Comparison of ENCODE assay signal across 16 mouse cellular contexts in the genomic region with DNA sequence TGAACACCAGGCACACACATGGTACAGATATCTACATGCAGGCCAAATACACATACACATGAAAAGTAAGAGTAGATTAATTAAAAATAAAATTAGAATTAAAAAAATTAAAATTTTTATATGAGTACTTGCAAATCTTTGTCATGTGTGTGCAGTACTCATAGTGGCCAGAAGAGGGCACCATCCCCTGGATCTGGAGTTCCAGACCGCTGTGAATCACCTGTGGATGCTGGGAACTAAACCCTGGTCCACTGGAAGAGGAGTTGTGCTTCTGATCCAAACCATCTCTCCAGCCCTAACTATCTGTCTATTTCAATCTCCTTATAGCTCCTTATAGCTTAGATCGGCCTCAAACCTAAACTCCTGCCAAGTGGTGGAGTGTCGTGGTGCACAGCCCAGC. TPM values are rescaled to one million over a fixed set of nuclear protein-coding genes. Genes with fewer than 3 reads are reported as not detected.
A peak's percentile ranks its signal among the peaks of the same experiment; 100 is the strongest.
DNase-seq lines count a peak whose midpoint lies in the region; TF ChIP-seq lines count a peak whose summit lies in the region.
"Had no signal": no experiment of that assay in that cellular context is flagged by ENCODE, and none has a peak within 500 bp of the region (broad histone marks: within the 10 kb centered on the region; RNA-seq: fewer than 3 reads in every experiment).

No protein-coding gene starts in this region.

- WGBS in kidney, adult 2 months: 93% methylated on average over 3 of the region's 3 CpGs
- WGBS in thymus, adult 2 months: over 99% methylated on average over 3 of the region's 3 CpGs
- 96% methylated on average over 3 of the region's 3 CpGs for WGBS in bone marrow, adult 2 months

- no peak for TF ChIP-seq POLR2A in kidney, adult 2 months (IDR thresholded peaks at IDR 0.05; ENCODE audit: low read depth, low read length)
- no peak for TF ChIP-seq POLR2A in thymus, adult 2 months (IDR thresholded peaks at IDR 0.05; ENCODE audit: control insufficient read depth, extremely low read depth, insufficient read depth, low read length, poor library complexity)
- no peak for TF ChIP-seq POLR2A in bone marrow, adult 2 months (IDR thresholded peaks at IDR 0.05; ENCODE audit: borderline replicate concordance, control insufficient read depth, low read depth, low read length)

- no peaks in the 10 kb centered on the region for H3K27me3 ChIP-seq in kidney, adult 2 months (replicated peaks; ENCODE audit: control insufficient read depth, insufficient read depth, low read length)
- no peaks in the 10 kb centered on the region for H3K27me3 ChIP-seq in thymus, adult 2 months (ENCODE audit: control insufficient read depth, insufficient read depth, low read length)
- H3K27me3 ChIP-seq: embryonic facial prominence, embryonic 12.5 days; midbrain, embryonic 12.5 days; Patski had no signal

- no peak overlapping the region for H3K4me3 ChIP-seq in kidney, adult 2 months (ENCODE audit: insufficient read depth, low read depth, low read length)
- H3K4me3 ChIP-seq in thymus, adult 2 months (ENCODE audit: control insufficient read depth, insufficient read depth, low read length): no peak overlapping the region
- H3K4me3 ChIP-seq in bone marrow, adult 2 months (replicated peaks; ENCODE audit: control insufficient read depth, low read depth, low read length): no peak overlapping the region
- H3K4me3 ChIP-seq: embryonic facial prominence, embryonic 12.5 days; midbrain, embryonic 12.5 days had no signal

- H3K4me1 ChIP-seq in kidney, adult 2 months (ENCODE audit: control insufficient read depth, insufficient read depth, low read length): no peaks in the 10 kb centered on the region
- no peaks in the 10 kb centered on the region for H3K4me1 ChIP-seq in thymus, adult 2 months (replicated peaks; ENCODE audit: control insufficient read depth, insufficient read depth, low read length)
- H3K4me1 ChIP-seq in bone marrow, adult 2 months (ENCODE audit: control insufficient read depth, insufficient read depth, low read length): no peaks in the 10 kb centered on the region

- DNase-seq in kidney, adult 2 months: no peak
- DNase-seq in kidney, postnatal 4 days: no peak
- DNase-seq in thymus, adult 2 months: no peak
- no peak for DNase-seq in thymus, adult 18-20 months
- no peak for DNase-seq in right cerebral cortex, postnatal 14 days
- no peak for DNase-seq in adrenal gland, postnatal 14 days
- no peak for DNase-seq in left cerebral cortex, adult 11 months (ENCODE audit: low spot score)
- DNase-seq: adrenal gland, postnatal 36 days; cerebellum, adult 18-20 months; layer of hippocampus, adult 9-11 months; lung, postnatal 14 days had no signal

- TF ChIP-seq CTCF in kidney, adult 2 months (conservative IDR thresholded peaks at IDR 0.05; ENCODE audit: insufficient read depth, insufficient read length, low read depth, low read length): 0 out of 2 replicates have a peak, but pooled peaks have one; percentile 28
- TF ChIP-seq CTCF in thymus, adult 2 months (IDR thresholded peaks at IDR 0.05; ENCODE audit: borderline replicate concordance, control insufficient read depth, extremely low read depth, insufficient read depth, low read length, poor library complexity): peak; percentile 23; the same call in 1 of the 2 replicates
- peak; percentile 46; the same call in 1 of the 2 replicates for TF ChIP-seq CTCF in bone marrow, adult 2 months (IDR thresholded peaks at IDR 0.05; ENCODE audit: control insufficient read depth, insufficient read depth, low read length)

- H3K27ac ChIP-seq in kidney, adult 2 months (ENCODE audit: insufficient read depth, low read depth, low read length): no peak overlapping the region
- no peak overlapping the region for H3K27ac ChIP-seq in thymus, adult 2 months (ENCODE audit: control insufficient read depth, insufficient read depth, low read length)
- no peak overlapping the region for H3K27ac ChIP-seq in bone marrow, adult 2 months (ENCODE audit: control insufficient read depth, insufficient read depth, low read depth, low read length, poor library complexity)
- H3K27ac ChIP-seq: embryonic facial prominence, embryonic 12.5 days; hindbrain, embryonic 10.5 days; midbrain, embryonic 12.5 days had no signal

- no peaks in the 10 kb centered on the region; the same call in 1 of the 2 replicates for H3K36me3 ChIP-seq in kidney, adult 2 months (ENCODE audit: control insufficient read depth, insufficient read depth, low read length)
- peaks cover 22% of the 10 kb centered on the region for H3K36me3 ChIP-seq in thymus, adult 2 months (ENCODE audit: control insufficient read depth, insufficient read depth, low read length)

RNA-seq across cellular contexts. Expression of a gene that starts 9.1 kb away (rescaled TPM):
- 24.5 and 35.2 TPM in 2 replicates for polyA plus RNA-seq in kidney, adult 2 months (2012; rRNA removed)
- 97.6 and 103 TPM in 2 replicates for polyA plus RNA-seq in thymus, adult 2 months (2012; rRNA removed)
- 30.0 and 32.4 TPM in 2 replicates for polyA plus RNA-seq in bone marrow, adult 2 months (2011; ENCODE audit: insufficient read depth, insufficient read length, low replicate concordance, missing spikeins)
- total RNA-seq in adrenal gland, postnatal 14 days (2021): 22.3 and 25.8 TPM in 2 replicates

RNA-seq across cellular contexts. Expression of a gene that starts 13.4 kb away (rescaled TPM):
- polyA plus RNA-seq in kidney, adult 2 months (2012; rRNA removed): 26.4 and 27.3 TPM in 2 replicates
- 30.5 and 33.9 TPM in 2 replicates for polyA plus RNA-seq in thymus, adult 2 months (2012; rRNA removed)
- 10.2 and 11.0 TPM in 2 replicates for polyA plus RNA-seq in bone marrow, adult 2 months (2011; ENCODE audit: insufficient read depth, insufficient read length, low replicate concordance, missing spikeins)
- 32.3 and 37.7 TPM in 2 replicates for total RNA-seq in adrenal gland, postnatal 14 days (2021)

RNA-seq across cellular contexts. Expression of a gene that starts 13.7 kb away (rescaled TPM):
- 4.7 and 6.7 TPM in 2 replicates for polyA plus RNA-seq in kidney, adult 2 months (2012; rRNA removed)
- 2.2 and 2.5 TPM in 2 replicates for polyA plus RNA-seq in thymus, adult 2 months (2012; rRNA removed)
- 4.1 TPM in 1 of 2 replicates, not detected in the other for polyA plus RNA-seq in bone marrow, adult 2 months (2011; ENCODE audit: insufficient read depth, insufficient read length, low replicate concordance, missing spikeins)
- total RNA-seq in adrenal gland, postnatal 14 days (2021): 1.6 and 2.4 TPM in 2 replicates

RNA-seq across cellular contexts. Expression of a gene that starts 17.6 kb away (rescaled TPM):
- 1.7 and 4.1 TPM in 2 replicates for polyA plus RNA-seq in kidney, adult 2 months (2012; rRNA removed)
- polyA plus RNA-seq in thymus, adult 2 months (2012; rRNA removed): 4.0 and 5.2 TPM in 2 replicates
- not detected in 2 replicates for polyA plus RNA-seq in bone marrow, adult 2 months (2011; ENCODE audit: insufficient read depth, insufficient read length, low replicate concordance, missing spikeins)
- 0.98 and 2.0 TPM in 2 replicates for total RNA-seq in adrenal gland, postnatal 14 days (2021)
